Mouse (Mus musculus) CH12.LX (cell line): ENCODE results near the gene Uvrag. TPM values are rescaled to one million over a fixed set of nuclear protein-coding genes. Genes with fewer than 3 reads are reported as not detected.

Source experiments
- DNase-seq: peaks from one replicate; pipeline ENCODE4 v3.0.0-alpha.2; 2013; ENCODE audit errors: extremely low read depth
- H3K27ac ChIP-seq: 2 replicates; pipeline ENCODE4 v1.5.1; 2012; ENCODE audit warnings: low read depth, mild to moderate bottlenecking, control low read depth, moderate library complexity; ENCODE audit not compliant: insufficient read depth
- H3K27me3 ChIP-seq: replicated peaks from 2 replicates; pipeline ENCODE3; 2012; ENCODE audit warnings: inconsistent platforms
- H3K36me3 ChIP-seq, 2 experiments: replicated peaks in 1 of 2; 2 replicates each; pipeline versions ENCODE3 to v1.6.1; 2012; ENCODE audit warnings: inconsistent platforms in 1 of 2, low read length in 1 of 2, mild to moderate bottlenecking in 1 of 2, mixed read lengths in 1 of 2, moderate library complexity in 1 of 2; ENCODE audit not compliant: control insufficient read depth in 1 of 2, insufficient read depth in 1 of 2
- H3K4me1 ChIP-seq, 2 experiments: 2 replicates each; pipeline ENCODE4 v1.6.1; 2012; ENCODE audit warnings: inconsistent platforms in 1 of 2, moderate library complexity in 1 of 2; ENCODE audit not compliant: insufficient read depth in 2 of 2, control insufficient read depth in 1 of 2
- H3K4me2 ChIP-seq: 2 replicates; pipeline ENCODE4 v1.6.1; 2012; ENCODE audit warnings: low read depth, mild to moderate bottlenecking, control low read depth; ENCODE audit not compliant: poor library complexity, insufficient read depth, severe bottlenecking
- H3K4me3 ChIP-seq, 3 experiments: fragments of 150-350 bp in 1 of 3; sonication (generic) in 1 of 3; replicated peaks in 1 of 3; 2 replicates each; pipeline versions ENCODE3 to v1.5.1; 2011 to 2012; ENCODE audit warnings: low read depth in 2 of 3, low read length in 2 of 3, mild to moderate bottlenecking in 2 of 3, moderate library complexity in 2 of 3, control low read depth in 1 of 3, improper control_type of control experiment in 1 of 3, inconsistent platforms in 1 of 3, mixed read lengths in 1 of 3; ENCODE audit not compliant: poor library complexity in 1 of 3
- H3K79me2 ChIP-seq: replicated peaks from 2 replicates; pipeline ENCODE4 v1.6.1; 2012; ENCODE audit warnings: mild to moderate bottlenecking, moderate library complexity; ENCODE audit not compliant: control insufficient read depth, poor library complexity, insufficient read depth, severe bottlenecking; ENCODE audit errors: extremely low read depth
- H3K9ac ChIP-seq: 2 replicates; pipeline ENCODE4 v1.6.1; 2012; ENCODE audit warnings: low read depth, mild to moderate bottlenecking, control low read depth, moderate library complexity; ENCODE audit not compliant: insufficient read depth
- H3K9me3 ChIP-seq: replicated peaks from 2 replicates; pipeline ENCODE3; 2012; ENCODE audit warnings: low read length, inconsistent platforms, mixed read lengths
- CHD2 ChIP-seq: IDR thresholded peaks from 2 replicates; pipeline ENCODE4 v1.6.1; 2011; ENCODE audit warnings: low read length, improper control_type of control experiment
- CTCF ChIP-seq, 2 experiments: IDR thresholded peaks in 1 of 2; conservative IDR thresholded peaks in 1 of 2; 2 replicates each; pipeline ENCODE4 v1.5.1; 2011 to 2012; ENCODE audit warnings: low read depth in 2 of 2, low read length in 2 of 2, improper control_type of control experiment in 1 of 2, inconsistent platforms in 1 of 2, mild to moderate bottlenecking in 1 of 2, moderate library complexity in 1 of 2
- E2F4 ChIP-seq: IDR thresholded peaks from 2 replicates; pipeline ENCODE4 v1.6.1; 2011; ENCODE audit warnings: low read depth, low read length, improper control_type of control experiment; ENCODE audit not compliant: insufficient replicate concordance
- ELF1 ChIP-seq: IDR thresholded peaks from 2 replicates; pipeline ENCODE4 v1.6.1; 2014; ENCODE audit warnings: low read depth, mild to moderate bottlenecking, inconsistent platforms, low read length, improper control_type of control experiment
- GABPA ChIP-seq: IDR thresholded peaks from 2 replicates; pipeline ENCODE4 v1.6.1; 2012; ENCODE audit warnings: low read depth, low read length, improper control_type of control experiment, inconsistent platforms; ENCODE audit not compliant: insufficient replicate concordance
- HCFC1 ChIP-seq: IDR thresholded peaks from 2 replicates; pipeline ENCODE4 v1.6.1; 2012; ENCODE audit warnings: low read depth, mild to moderate bottlenecking, inconsistent platforms, low read length, improper control_type of control experiment
- IRF4 ChIP-seq: IDR thresholded peaks from 2 replicates; pipeline ENCODE4 v1.6.1; 2014; ENCODE audit warnings: low read depth, mild to moderate bottlenecking, inconsistent platforms, low read length, improper control_type of control experiment
- JUND ChIP-seq: conservative IDR thresholded peaks from 2 replicates; pipeline ENCODE4 v1.6.1; 2011; ENCODE audit warnings: low read depth, low read length, improper control_type of control experiment
- MAFK ChIP-seq: IDR thresholded peaks from 2 replicates; pipeline ENCODE4 v1.6.1; 2011; ENCODE audit warnings: low read length, improper control_type of control experiment; ENCODE audit not compliant: insufficient replicate concordance
- MEF2A ChIP-seq: IDR thresholded peaks from 2 replicates; pipeline ENCODE4 v1.6.1; 2014; ENCODE audit warnings: low read depth, mild to moderate bottlenecking, inconsistent platforms, low read length, improper control_type of control experiment, borderline replicate concordance
- MYC ChIP-seq: IDR thresholded peaks from 2 replicates; pipeline ENCODE4 v1.6.1; 2011; ENCODE audit warnings: low read depth, mild to moderate bottlenecking, improper control_type of control experiment, low read length
- PAX5 ChIP-seq: IDR thresholded peaks from 2 replicates; pipeline ENCODE4 v1.6.1; 2012; ENCODE audit warnings: low read length, inconsistent platforms, mixed read lengths
- POLR2AphosphoS2 ChIP-seq: IDR thresholded peaks from 2 replicates; pipeline ENCODE4 v1.6.1; 2011; ENCODE audit warnings: low read depth, low read length, improper control_type of control experiment
- RAD21 ChIP-seq: IDR thresholded peaks from 2 replicates; pipeline ENCODE4 v1.6.1; 2011; ENCODE audit warnings: low read depth, mild to moderate bottlenecking, low read length, improper control_type of control experiment, moderate library complexity
- TCF12 ChIP-seq: IDR thresholded peaks from 2 replicates; pipeline ENCODE4 v1.6.1; 2014; ENCODE audit warnings: low read depth, mild to moderate bottlenecking, inconsistent platforms, low read length, improper control_type of control experiment
- UBTF ChIP-seq: IDR thresholded peaks from 2 replicates; pipeline ENCODE4 v1.6.1; 2012; ENCODE audit warnings: low read depth, mild to moderate bottlenecking, inconsistent platforms, low read length, improper control_type of control experiment, moderate library complexity
- USF1 ChIP-seq: IDR thresholded peaks from 2 replicates; pipeline ENCODE4 v1.6.1; 2014; ENCODE audit warnings: low read depth, mild to moderate bottlenecking, inconsistent platforms, low read length, improper control_type of control experiment
- USF2 ChIP-seq: conservative IDR thresholded peaks from 2 replicates; pipeline ENCODE4 v1.6.1; 2011; ENCODE audit warnings: low read depth, low read length, improper control_type of control experiment
- ZNF384 ChIP-seq: IDR thresholded peaks from 2 replicates; pipeline ENCODE4 v1.6.1; 2012; ENCODE audit warnings: low read depth, low read length, improper control_type of control experiment, inconsistent platforms
- dilution Hi-C: fragments of 300-500 bp; cut with MboI; formaldehyde crosslinking; loops from 2 replicates; pipeline ENCODE4 v1.14.3; 2020; ENCODE audit warnings: low sequenced_read_pairs; ENCODE audit not compliant: extremely low pct_unique_long_range_greater_than_20kb, extremely low pct_ligation_motif_present
- in situ Hi-C: fragments of 300-500 bp; cut with MboI; formaldehyde crosslinking; loops from 3 replicates; pipeline ENCODE4 v1.14.3; 2019; ENCODE audit warnings: low sequenced_read_pairs, low pct_ligation_motif_present, low pct_unique_long_range_greater_than_20kb, mixed read lengths
- polyA plus RNA-seq: library from polyadenylated mRNA; unstranded; fragments of >175 nt; gene quantifications from 2 replicates; pipeline ENCODE4 v1.2.1, GENCODE M21; 2012; ENCODE audit warnings: low read depth; ENCODE audit not compliant: insufficient read length
- total RNA-seq, 2 experiments: library from RNA; depleted of rRNA; stranded (reverse); fragments of 300-350 nt in 1 of 2; fragments of >200 nt in 1 of 2; gene quantifications; 2 replicates each; pipeline ENCODE4 v1.2.3; 2012 to 2014

Uvrag gene
- total and polyA plus RNA-seq, 3 experiments, result 20.6 to 47.4 (median 37.5) TPM

- TF ChIP-seq HCFC1, result peak; percentile 14; the same call in 1 of the 2 replicates
- no peak for TF ChIP-seq USF2
- no peak for TF ChIP-seq UBTF
- TF ChIP-seq RAD21, result no peak
- no peak for TF ChIP-seq POLR2AphosphoS2
- peak; percentile 34; the same call in 1 of the 2 replicates for TF ChIP-seq CHD2
- TF ChIP-seq MAFK, result no peak
- TF ChIP-seq ZNF384, result 0 out of 2 replicates have a peak, but pooled peaks have one; percentile 3
- TF ChIP-seq MYC, result 0 out of 2 replicates have a peak, but pooled peaks have one; percentile 36
- peak; percentile 53; the same call in 1 of the 2 replicates for TF ChIP-seq TCF12
- TF ChIP-seq PAX5, result no peak
- TF ChIP-seq ELF1, result no peak
- no peak for TF ChIP-seq E2F4
- TF ChIP-seq CTCF (conservative IDR thresholded peaks at IDR 0.05 in 1 of 2, IDR thresholded peaks at IDR 0.05 in 1 of 2; ENCODE audit: low read depth in 2 of 2, low read length in 2 of 2), result no peak
- TF ChIP-seq MEF2A, result peak; percentile 70; the same call in 1 of the 2 replicates
- peak; percentile 80 for TF ChIP-seq IRF4
- TF ChIP-seq JUND, result no peak; the same call in 1 of the 2 replicates
These were observed 99.1 kb downstream of the Uvrag start (continued) for GRCm38 (mm10) chr7:99041818-99042217.

GRCm38 (mm10) chr7:99039912-99040311 is 101.0 kb downstream of the Uvrag start:
- in situ Hi-C loops, result no loop called here
- no peak for DNase-seq
- no peaks in the 10 kb centered on the region for H3K27me3 ChIP-seq
- H3K4me1 ChIP-seq, result peaks cover 24 to 72% of the 10 kb centered on the region in 2 experiments
- TF ChIP-seq RAD21 (no peak), MAFK (no peak), GABPA (no peak), USF1 (no peak)
- TF ChIP-seq, all 38 proteins: peak for 0
- Histone ChIP-seq H3K36me3 (peaks cover 0 to 35% of the 10 kb centered on the region in 2 experiments), H3K4me3 (no peak overlapping the region), H3K27ac (no peak overlapping the region), H3K9ac (no peak overlapping the region), H3K79me2 (no peaks in the 10 kb centered on the region), H3K9me3 (no peaks in the 10 kb centered on the region), H3K4me2 (no peak overlapping the region)
- dilution Hi-C loops, result no loop called here
